Mouse (Mus musculus) lung, postnatal 0 days (tissue): ENCODE measurements around the gene Zfp74.

Source experiments
- CTCF ChIP-seq: IDR thresholded peaks from 2 replicates; pipeline ENCODE4 v1.5.1; 2016; ENCODE audit warnings: antibody characterized with exemption, mild to moderate bottlenecking
- EP300 ChIP-seq: IDR thresholded peaks from 2 replicates; pipeline ENCODE4 v1.6.1; 2016; ENCODE audit warnings: antibody characterized with exemption, mild to moderate bottlenecking, control low read depth

GRCm38 (mm10) chr7:29981455-29981854 lies 27.6 kb upstream of the Zfp74 start:
- no peak for TF ChIP-seq CTCF
- no peak for TF ChIP-seq EP300
